Mouse (Mus musculus): Measurements from ENCODE around the gene Celf5.

Celf5 gene

DNA sequence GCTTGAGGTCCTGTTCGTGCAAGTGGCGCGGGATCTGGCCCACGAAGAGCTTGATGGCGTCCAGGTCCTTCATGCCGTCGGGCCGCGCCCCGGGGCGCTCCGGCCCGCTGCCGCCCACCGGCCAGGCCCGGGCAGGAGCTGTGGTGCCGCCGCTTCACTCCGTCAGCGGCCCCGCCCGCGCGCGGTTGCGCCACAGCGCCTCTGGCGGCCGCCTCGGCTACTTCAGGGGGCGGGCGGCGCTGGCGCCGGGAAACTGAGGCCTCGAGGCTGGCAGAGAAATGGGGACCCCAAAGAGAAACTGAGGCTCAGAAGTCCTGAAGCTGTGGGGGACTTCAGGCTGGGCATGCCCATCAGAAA lies at the start of gene Celf5:
TSS of gene Celf5 (minus strand) at position 177 of the 357 bp plus-strand sequence.
- DNase-seq (ENCODE audit: low spot score in 2 of 2), result no peak

- DNase-seq (ENCODE audit: low spot score in 2 of 2), result peak; percentile 79 to 83
Measured at GRCm38 (mm10) chr10:81526779-81527178, 44.3 kb upstream of the Celf5 start.

DNA sequence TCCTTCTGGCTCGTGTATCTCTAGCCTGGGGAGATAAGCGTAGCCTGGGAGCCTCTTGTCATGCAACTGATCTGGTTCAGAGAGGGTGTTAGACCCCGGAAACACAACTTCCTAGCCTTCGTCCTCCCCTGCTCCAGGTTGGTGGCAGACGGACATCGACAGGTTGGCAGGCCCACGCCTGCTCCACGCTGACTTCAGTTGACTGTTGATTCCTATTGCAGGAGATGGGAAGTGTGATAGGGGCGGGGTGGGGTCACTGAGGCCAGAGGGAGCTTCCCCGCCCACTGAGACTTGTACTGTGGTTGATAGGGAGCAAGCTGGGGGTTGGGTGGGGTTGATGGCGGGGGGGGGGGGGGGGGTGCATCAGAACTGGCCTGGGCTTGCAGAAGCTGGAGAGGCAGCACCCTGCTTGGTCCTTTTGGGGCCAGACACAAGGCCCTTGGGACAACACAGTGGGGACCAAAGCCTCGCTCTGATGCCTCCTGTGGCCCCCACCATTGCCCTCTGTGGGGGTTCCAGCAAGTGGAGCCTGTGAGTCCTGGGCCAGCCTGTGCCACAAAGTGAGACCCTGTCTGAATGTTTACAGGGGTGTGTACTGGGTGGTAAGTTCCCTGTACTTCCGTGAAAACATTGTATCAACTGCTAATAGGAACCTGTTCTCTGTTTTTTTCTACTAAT lies 42.6 kb upstream of the Celf5 start:
- no peak for DNase-seq (ENCODE audit: low spot score in 2 of 2)

- peak; percentile 63 for DNase-seq (ENCODE audit: low spot score in 2 of 2)
Measured at GRCm38 (mm10) chr10:81524051-81524605, 41.6 kb upstream of the Celf5 start, which contains the start of gene Gna15. TSS of gene Gna15 (minus strand) at chr10:81524225.

- DNase-seq (ENCODE audit: low spot score in 2 of 2), result no peak
Measured at GRCm38 (mm10) chr10:81523570-81523969, 41.1 kb upstream of the Celf5 start.

GRCm38 (mm10) chr10:81523142-81523541 lies 40.6 kb upstream of the Celf5 start:
- DNase-seq (ENCODE audit: low spot score in 2 of 2), result no peak

DNA sequence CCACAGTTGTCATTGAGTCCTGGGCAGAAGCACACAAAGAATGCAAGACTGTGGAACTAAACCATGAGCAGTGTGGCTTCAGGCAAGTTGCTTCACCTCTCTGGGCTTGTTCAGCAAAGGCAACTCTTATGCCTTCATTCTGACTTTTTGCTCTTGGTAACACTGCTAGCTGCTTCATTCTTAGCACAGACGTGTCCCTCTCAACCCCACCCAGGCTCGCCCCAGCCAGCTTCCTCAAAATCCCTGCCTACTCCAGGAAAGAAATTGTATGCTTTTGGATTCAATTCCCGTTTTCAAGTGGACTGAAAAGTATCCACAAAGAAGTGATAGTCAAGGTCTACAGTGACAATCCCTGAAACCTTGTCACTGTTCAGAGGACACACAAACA lies 37.5 kb upstream of the Celf5 start:
- no peak for DNase-seq (ENCODE audit: low spot score in 2 of 2)

- DNase-seq (ENCODE audit: low spot score in 2 of 2), result peak; percentile 64 to 69
Measured at GRCm38 (mm10) chr10:81519227-81519977, 36.9 kb upstream of the Celf5 start.

- DNase-seq (ENCODE audit: low spot score in 2 of 2), result peak; percentile 76 to 84
Measured at GRCm38 (mm10) chr10:81518546-81518945, 36.0 kb upstream of the Celf5 start.

- DNase-seq (ENCODE audit: low spot score in 2 of 2), result peak; percentile 81 to 82
Measured at GRCm38 (mm10) chr10:81517227-81517626, 34.7 kb upstream of the Celf5 start.

- no peak for DNase-seq (ENCODE audit: low spot score in 2 of 2)
Measured at GRCm38 (mm10) chr10:81513798-81514197, 31.3 kb upstream of the Celf5 start.

GRCm38 (mm10) chr10:81510246-81510810 lies 27.8 kb upstream of the Celf5 start:
- no peak for DNase-seq (ENCODE audit: low spot score in 2 of 2)

GRCm38 (mm10) chr10:81507691-81508489 lies 25.4 kb upstream of the Celf5 start:
- DNase-seq (ENCODE audit: low spot score in 2 of 2), result peak in 1 of 2 experiments; percentile 36

GRCm38 (mm10) chr10:81507095-81507494 lies 24.6 kb upstream of the Celf5 start:
- no peak for DNase-seq (ENCODE audit: low spot score in 2 of 2)

GRCm38 (mm10) chr10:81505016-81505664 lies 22.6 kb upstream of the Celf5 start:
- no peak for DNase-seq (ENCODE audit: low spot score in 2 of 2)

GRCm38 (mm10) chr10:81502658-81503057 lies 20.1 kb upstream of the Celf5 start:
- DNase-seq (ENCODE audit: low spot score in 2 of 2), result peak; percentile 77 to 83

GRCm38 (mm10) chr10:81501863-81502262 lies 19.4 kb upstream of the Celf5 start:
- no peak for DNase-seq (ENCODE audit: low spot score in 2 of 2)

DNA sequence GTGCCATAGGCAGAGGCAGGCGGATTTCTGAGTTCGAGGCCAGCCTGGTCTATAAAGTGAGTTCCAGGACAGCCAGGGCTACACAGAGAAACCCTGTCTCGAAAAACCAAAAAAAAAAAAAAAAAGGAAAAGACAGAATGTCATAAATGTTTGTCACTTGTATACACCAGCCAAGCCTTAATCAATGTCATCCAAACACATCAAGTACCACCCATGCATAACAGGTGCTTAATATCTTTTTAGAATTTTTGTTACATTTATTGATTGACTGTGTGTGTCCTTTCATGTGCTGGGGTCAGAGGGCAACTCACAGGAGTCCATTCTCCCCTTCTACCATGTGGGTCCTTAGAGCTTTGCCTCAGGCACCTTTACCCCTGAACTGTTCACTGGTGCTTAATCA lies 17.5 kb upstream of the Celf5 start, which contains the start of gene S1pr4:
TSS of gene S1pr4 (minus strand) at position 101 of the 400 bp plus-strand sequence.
- no peak for DNase-seq (ENCODE audit: low spot score in 2 of 2)

GRCm38 (mm10) chr10:81499250-81499901 lies 16.9 kb upstream of the Celf5 start:
- peak; percentile 94 to 95 for DNase-seq (ENCODE audit: low spot score in 2 of 2)

Measured in spleen, postnatal 36 days (tissue).